Mouse (Mus musculus): ENCODE measurements around the gene Dact2.

- TF ChIP-seq GATA1 (IDR thresholded peaks at IDR 0.05; ENCODE audit: low read length) (no peak), TAL1 (IDR thresholded peaks at IDR 0.05; ENCODE audit: low read length) (no peak)
Observed at GRCm38 (mm10) chr17:14234774-14235389, 30.8 kb upstream of the Dact2 start.
